Mouse (Mus musculus) brain, embryonic 14.5 days (tissue): Measurements from ENCODE around the gene 1810010D01Rik. TPM values are rescaled to one million over a fixed set of nuclear protein-coding genes. Genes with fewer than 3 reads are reported as not detected.

Source experiments
- DNase-seq: peaks from one replicate; pipeline ENCODE4 v3.0.0-alpha.2; 2011; ENCODE audit warnings: low read depth
- CTCF ChIP-seq: fragments of 200-500 bp; IDR thresholded peaks from 2 replicates; pipeline ENCODE4 v1.5.1; 2012; ENCODE audit warnings: inconsistent platforms, mild to moderate bottlenecking, moderate library complexity, borderline replicate concordance; ENCODE audit not compliant: insufficient read depth, insufficient read length; ENCODE audit errors: extremely low read depth
- POLR2A ChIP-seq: fragments of 200-500 bp; IDR thresholded peaks from 2 replicates; pipeline ENCODE4 v1.6.1; 2012; ENCODE audit warnings: mild to moderate bottlenecking, inconsistent platforms, borderline replicate concordance; ENCODE audit not compliant: poor library complexity, insufficient read depth, insufficient read length, severe bottlenecking; ENCODE audit errors: extremely low read depth
- polyA plus RNA-seq: library from polyadenylated mRNA; depleted of rRNA; stranded (reverse); fragments of >200 nt; gene quantifications from 2 replicates; pipeline ENCODE4 v1.2.3, GENCODE M21; 2012

The 1810010D01Rik gene
- polyA plus RNA-seq, 1 experiment = 1.6 TPM

DNA sequence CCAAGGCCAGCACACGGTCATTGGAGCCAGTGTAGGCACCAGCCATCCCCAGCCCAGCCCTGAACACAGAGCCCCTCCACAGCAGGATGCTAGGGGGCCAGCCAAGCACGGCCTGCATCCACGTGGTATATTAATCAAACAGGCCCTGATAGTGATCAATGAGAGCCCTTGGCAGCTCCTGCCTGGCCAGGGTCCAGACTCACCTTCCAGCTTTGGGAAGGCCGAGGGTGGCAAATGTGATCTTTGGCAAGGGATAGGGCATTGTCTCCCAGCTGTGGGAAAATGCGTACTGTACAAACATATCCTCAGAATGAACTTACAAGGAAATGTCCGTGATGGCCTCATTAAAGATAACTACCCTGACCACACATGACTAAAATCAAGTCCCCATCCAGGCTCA is 31.2 kb upstream of the 1810010D01Rik start:
- no peak for DNase-seq

DNA sequence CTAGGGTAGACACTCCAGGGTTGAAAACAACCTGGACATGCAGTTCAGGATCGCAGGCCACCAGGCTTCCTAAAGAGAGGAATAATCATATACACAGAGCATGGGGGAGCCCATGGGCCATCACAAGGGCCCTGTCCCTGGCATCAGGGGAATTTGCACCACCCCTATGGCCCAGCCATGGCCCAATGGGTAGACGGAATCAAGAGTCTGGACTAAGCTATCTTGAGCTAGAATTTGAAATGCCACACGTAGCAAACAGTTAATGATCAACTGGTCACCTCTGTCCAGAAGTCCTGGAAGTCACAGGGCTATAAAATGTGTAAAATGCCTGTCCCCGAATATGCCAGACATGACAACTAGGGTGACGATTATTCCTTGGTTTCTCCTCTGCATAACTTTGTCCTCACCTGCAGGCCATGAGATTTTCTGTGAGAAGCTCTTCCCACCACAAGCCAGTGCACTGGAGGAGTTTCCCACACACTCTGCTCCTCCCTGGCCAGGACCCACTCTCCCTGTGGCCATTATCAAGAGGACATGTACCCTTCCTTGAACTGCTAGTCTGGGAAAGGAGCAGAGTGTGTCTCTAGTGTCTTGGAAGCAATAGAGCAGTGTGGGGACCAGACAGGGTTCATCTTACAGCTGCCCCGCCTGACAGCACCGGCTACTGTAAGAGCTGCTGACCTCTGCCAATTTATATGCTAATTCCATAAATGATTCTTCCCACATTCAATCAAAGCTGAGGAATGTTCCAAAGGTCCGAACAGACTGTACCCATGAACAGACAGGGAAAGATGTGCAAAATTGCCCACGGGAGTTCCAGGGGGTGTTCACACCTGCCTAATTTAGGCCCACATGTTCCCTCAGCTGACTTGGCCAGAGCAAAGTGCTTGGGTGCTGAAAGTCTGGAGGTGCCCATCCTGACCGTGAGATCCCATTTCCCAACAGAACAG is 27.2 kb upstream of the 1810010D01Rik start:
- no peak for DNase-seq
- TF ChIP-seq POLR2A (no peak), CTCF (no peak)

More for the DNA sequence above, 31.2 kb upstream of the 1810010D01Rik start:
- TF ChIP-seq POLR2A (no peak), CTCF (no peak)

DNA sequence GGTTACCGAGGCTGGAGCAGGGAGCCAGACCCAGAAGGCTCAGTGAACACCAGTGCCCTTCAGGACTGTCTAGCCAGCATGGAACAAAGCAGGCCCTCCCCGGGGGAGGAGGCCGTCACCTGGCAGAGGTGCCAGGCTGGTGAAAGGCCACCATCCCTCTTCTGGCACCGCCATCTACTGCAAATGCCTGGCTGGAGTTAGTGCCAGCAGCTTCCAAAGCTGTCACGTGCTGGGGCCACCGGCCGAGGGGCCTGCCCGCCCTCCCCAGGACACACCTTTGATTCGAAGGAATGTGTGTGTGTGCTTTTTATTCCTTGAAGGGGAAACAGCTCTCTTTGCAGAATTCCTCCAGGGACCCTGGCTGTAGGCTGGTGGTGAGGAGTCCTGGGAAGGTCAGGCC is 23.7 kb upstream of the 1810010D01Rik start:
- no peak for DNase-seq
- TF ChIP-seq CTCF (no peak), POLR2A (no peak)

DNA sequence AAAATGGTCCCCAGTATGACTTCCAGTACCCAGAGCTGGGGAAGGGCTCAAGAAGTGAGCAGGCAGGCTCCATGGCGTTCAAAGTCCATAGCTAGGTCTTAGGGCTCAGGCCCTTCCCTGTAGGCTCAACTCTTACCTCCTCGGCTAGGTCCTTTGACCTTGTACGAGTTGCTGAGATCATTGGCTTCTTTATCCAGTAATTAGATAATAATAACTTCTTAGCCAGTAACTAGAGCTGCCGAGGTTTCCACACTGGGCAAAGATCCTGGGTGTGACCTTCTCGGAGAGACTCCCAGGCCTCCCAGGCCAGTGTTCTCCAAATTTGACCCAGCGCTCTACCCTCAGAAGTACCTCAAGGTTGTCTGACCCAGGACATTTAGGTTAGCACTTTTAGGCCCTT is 18.7 kb upstream of the 1810010D01Rik start:
- no peak for TF ChIP-seq CTCF
- TF ChIP-seq POLR2A = no peak
- no peak for DNase-seq

DNA sequence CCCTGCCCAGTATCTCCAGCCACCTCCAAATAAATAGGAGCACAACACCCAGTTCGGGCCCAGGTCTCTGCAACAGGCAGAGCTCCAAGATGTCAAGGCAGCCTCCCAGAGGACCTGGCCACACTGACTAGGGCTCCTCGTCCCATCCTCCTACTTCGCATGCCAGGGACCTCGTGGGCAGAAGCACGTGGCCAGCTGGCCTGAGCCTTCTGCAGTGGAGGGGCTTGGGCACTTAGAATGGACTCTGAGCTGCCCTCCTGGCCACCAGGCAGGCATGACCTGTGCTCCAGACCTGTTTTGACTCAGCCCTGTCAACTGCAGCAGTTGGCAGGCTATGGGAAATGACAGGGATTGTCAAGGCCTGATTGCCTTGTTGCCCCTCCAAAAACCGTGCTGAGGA is 17.7 kb upstream of the 1810010D01Rik start:
- no peak for TF ChIP-seq CTCF
- DNase-seq = no peak

DNA sequence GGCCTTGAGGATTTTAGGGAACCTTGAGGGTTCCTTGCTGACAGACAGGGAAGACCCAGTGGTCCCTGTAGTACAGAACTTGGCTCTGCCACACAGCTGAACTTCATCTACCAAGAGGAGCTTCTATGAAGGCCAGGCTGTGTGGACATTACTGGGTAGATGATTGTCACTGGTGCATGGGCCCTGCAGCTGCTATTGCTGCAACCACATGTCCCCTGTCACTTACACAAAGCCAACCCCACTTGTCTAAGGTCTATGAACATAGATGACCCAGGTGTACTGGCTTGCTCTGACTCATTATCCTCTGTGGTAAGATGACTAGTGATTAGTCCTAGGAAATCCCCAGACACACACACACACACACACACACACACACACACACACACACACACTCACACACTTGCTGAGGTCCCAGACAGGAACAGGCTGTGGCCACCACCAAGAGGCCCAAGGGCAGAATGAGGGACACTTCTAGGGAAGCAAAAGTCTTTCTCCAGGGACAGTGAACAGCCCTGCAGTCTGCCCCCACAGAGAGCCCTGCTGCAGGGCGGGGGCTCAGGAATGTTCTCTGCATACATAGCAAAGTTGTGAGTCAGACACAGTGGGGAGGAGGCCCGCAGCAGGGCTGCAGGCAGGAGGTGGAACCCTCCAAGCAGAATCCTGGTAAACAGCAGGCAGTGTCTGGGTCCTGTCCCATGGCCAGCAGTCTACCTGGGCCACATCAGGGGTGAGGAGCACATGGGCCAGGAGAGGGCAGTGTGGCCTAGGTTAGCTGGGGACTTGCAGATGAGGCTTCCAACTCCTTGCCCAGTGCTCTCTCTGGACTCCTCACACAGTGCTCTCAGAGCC is 14.1 kb upstream of the 1810010D01Rik start:
- TF ChIP-seq POLR2A (no peak), CTCF (no peak)
- DNase-seq = no peak

DNA sequence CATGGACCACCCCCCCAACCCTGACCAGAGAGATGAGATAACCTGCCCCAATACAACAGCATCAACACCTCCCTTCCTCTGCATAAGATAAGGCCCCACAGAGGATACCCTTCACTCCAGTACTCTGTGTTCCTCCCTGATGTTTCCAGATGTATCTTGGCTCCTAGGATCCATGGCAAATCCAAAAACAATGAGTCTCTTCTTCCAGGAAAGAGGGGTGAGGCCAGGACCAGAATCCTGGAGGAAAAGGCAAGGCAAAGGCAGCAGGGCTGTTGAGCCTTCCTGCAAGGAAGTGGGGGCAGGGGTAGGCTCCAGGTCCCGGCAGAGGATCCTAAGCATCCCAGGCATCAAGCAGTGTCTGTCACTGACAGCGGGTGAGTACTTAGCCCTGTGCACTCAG is 13.4 kb upstream of the 1810010D01Rik start:
- no peak for DNase-seq
- no peak for TF ChIP-seq CTCF
- TF ChIP-seq POLR2A = no peak

DNA sequence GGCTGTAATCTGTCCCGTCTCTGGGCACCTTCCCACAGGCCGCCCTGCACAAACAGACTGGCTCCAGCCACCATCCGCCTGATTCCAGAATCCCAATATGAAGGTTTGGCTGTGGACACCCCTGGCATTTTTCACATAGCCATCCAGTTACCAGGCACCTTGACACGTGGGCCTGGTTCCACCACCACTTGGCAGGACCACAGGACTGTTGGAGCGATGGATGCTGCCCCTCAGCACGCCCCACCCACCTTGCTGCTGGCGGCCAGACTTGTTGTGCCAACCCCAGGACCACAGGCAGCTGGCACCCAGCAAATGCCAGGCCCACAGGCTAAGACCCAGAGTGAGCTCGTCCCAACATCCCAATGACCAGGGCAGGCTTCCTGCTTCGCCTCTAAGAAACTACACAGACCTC is 11.5 kb upstream of the 1810010D01Rik start:
- DNase-seq = peak; percentile 28
- TF ChIP-seq CTCF (no peak), POLR2A (no peak)

DNA sequence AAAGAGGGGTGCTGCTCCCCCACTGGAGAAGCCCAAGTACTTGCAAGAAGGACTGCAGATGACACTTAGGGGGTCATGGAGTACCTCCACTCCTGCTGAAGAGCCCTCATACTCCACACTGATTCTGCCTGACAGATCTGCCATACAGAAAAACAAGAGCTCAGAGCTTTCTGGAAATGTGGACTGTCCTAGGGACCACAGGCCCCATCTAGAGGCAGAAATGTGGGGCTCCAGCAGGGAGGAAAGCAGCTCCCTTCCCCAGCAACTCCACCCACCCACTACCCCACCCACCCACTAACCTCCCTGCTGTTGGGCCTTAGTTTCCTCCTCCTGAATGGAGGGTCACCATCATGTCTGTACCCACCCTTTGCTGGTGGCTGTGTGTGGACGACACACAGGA is 8.7 kb upstream of the 1810010D01Rik start:
- DNase-seq = peak; percentile 39
- TF ChIP-seq POLR2A = no peak
- TF ChIP-seq CTCF = peak; percentile 41; the same call in 1 of the 2 replicates

DNA sequence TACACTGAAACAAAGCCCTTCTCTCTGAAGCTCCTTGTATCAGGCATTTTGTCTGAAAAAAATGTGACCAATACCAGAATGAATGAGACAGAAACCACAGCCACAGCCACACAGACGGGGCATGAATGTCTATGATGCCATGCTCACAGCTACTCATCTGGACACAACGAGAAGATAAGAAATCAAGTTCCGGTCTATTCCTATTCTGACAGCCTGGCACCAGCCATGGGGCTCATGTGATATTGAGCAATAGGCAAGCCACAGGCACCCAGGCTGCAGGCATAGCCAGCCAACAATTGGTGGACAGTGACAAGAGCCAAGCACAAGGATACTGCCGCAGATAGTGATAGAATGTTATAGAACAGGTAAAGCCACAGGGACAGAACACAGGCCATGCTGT is 7.6 kb upstream of the 1810010D01Rik start:
- no peak for TF ChIP-seq CTCF
- DNase-seq = no peak
